In genomic region chr15:83634076-83634475, GRCm38 (mm10) we compare ENCODE assay signal across 14 mouse cellular contexts. TPM values are rescaled to one million over a fixed set of nuclear protein-coding genes. Genes with fewer than 3 reads are reported as not detected.
DNase-seq lines count a peak whose midpoint lies in the region; ATAC-seq and TF ChIP-seq lines count a peak whose summit lies in the region.
"Had no signal": no experiment of that assay in that cellular context is flagged by ENCODE, and none has a peak within 500 bp of the region (broad histone marks: within the 10 kb centered on the region; RNA-seq: fewer than 3 reads in every experiment).

No protein-coding gene starts in this region.

- no peaks in the 10 kb centered on the region for H3K4me1 ChIP-seq in kidney, adult 2 months (ENCODE audit: control insufficient read depth, insufficient read depth, low read length)
- H3K4me1 ChIP-seq in kidney, embryonic 15.5 days, result peaks cover 5% of the 10 kb centered on the region; the same call in 1 of the 2 replicates
- no peaks in the 10 kb centered on the region; the same call in 1 of the 2 replicates for H3K4me1 ChIP-seq in testis, adult 2 months (ENCODE audit: control insufficient read depth, insufficient read depth, low read length)

- H3K27ac ChIP-seq in kidney, adult 2 months (ENCODE audit: insufficient read depth, low read depth, low read length), result no peak overlapping the region
- no peak overlapping the region for H3K27ac ChIP-seq in kidney, embryonic 15.5 days
- no peak overlapping the region for H3K27ac ChIP-seq in testis, adult 2 months (ENCODE audit: control insufficient read depth, insufficient read depth, low read depth, low read length)
- H3K27ac ChIP-seq: limb, embryonic 12.5 days had no signal

- no peaks in the 10 kb centered on the region for H3K9me3 ChIP-seq in kidney, embryonic 15.5 days (replicated peaks)

- WGBS in kidney, adult 2 months, result 21% methylated on average over 1 of the region's 1 CpGs
- WGBS in kidney, embryonic 15.5 days, result 14% methylated on average over 1 of the region's 1 CpGs

- no peak overlapping the region for H3K9ac ChIP-seq in kidney, embryonic 15.5 days
- H3K9ac ChIP-seq: limb, embryonic 12.5 days had no signal

- TF ChIP-seq CTCF in kidney, adult 2 months (conservative IDR thresholded peaks at IDR 0.05; ENCODE audit: insufficient read depth, insufficient read length, low read depth, low read length), result peak; percentile 45; the same call in 1 of the 2 replicates
- TF ChIP-seq CTCF in testis, adult 2 months (IDR thresholded peaks at IDR 0.05; ENCODE audit: control insufficient read depth, insufficient read depth, insufficient replicate concordance, low read depth, low read length), result peak; percentile 25; the same call in 1 of the 2 replicates

- peak; percentile 40 to 56 for DNase-seq in cerebellum, postnatal 10 days
- no peak for DNase-seq in cerebellum, adult 9-10 months
- DNase-seq in kidney, adult 2 months, result no peak
- no peak for DNase-seq in testis, postnatal 10 days (ENCODE audit: low spot score)
- DNase-seq in cerebellum, adult 8-10 months, result no peak
- DNase-seq: B cell, adult 2 months; cerebellum, postnatal 25 days; kidney, postnatal 25 days had no signal

- ATAC-seq in kidney, embryonic 15.5 days (replicated peaks; ENCODE audit: low FRiP score), result no peak
- ATAC-seq in inflammation-experienced regulatory T-cells, adult 6 months, result no peak
- ATAC-seq: forebrain, embryonic 16.5 days had no signal

- H3K4me2 ChIP-seq in kidney, embryonic 15.5 days, result no peak overlapping the region
- H3K4me2 ChIP-seq: limb, embryonic 12.5 days; midbrain, embryonic 11.5 days had no signal

- no peak for TF ChIP-seq POLR2A in kidney, adult 2 months (IDR thresholded peaks at IDR 0.05; ENCODE audit: low read depth, low read length)
- TF ChIP-seq POLR2A in testis, adult 2 months (IDR thresholded peaks at IDR 0.05; ENCODE audit: control insufficient read depth, low read depth, low read length), result no peak

- no peaks in the 10 kb centered on the region for H3K36me3 ChIP-seq in kidney, adult 2 months (ENCODE audit: control insufficient read depth, insufficient read depth, low read length)
- peaks cover 5% of the 10 kb centered on the region; the same call in 1 of the 2 replicates for H3K36me3 ChIP-seq in kidney, embryonic 15.5 days
- no peaks in the 10 kb centered on the region for H3K36me3 ChIP-seq in testis, adult 2 months (ENCODE audit: control insufficient read depth, insufficient read depth, low read length)

- no peak overlapping the region for H3K4me3 ChIP-seq in kidney, adult 2 months (ENCODE audit: insufficient read depth, low read depth, low read length)
- H3K4me3 ChIP-seq in kidney, embryonic 15.5 days (replicated peaks), result no peak overlapping the region
- H3K4me3 ChIP-seq in testis, adult 2 months (ENCODE audit: control insufficient read depth, low read depth, low read length), result no peak overlapping the region
- H3K4me3 ChIP-seq: limb, embryonic 12.5 days had no signal

- H3K27me3 ChIP-seq in kidney, adult 2 months (replicated peaks; ENCODE audit: control insufficient read depth, insufficient read depth, low read length), result no peaks in the 10 kb centered on the region
- H3K27me3 ChIP-seq in kidney, embryonic 15.5 days, result no peaks in the 10 kb centered on the region
- H3K27me3 ChIP-seq in testis, adult 2 months (ENCODE audit: control insufficient read depth, insufficient read depth, low read length), result no peaks in the 10 kb centered on the region
- H3K27me3 ChIP-seq: limb, embryonic 12.5 days had no signal

RNA-seq across cellular contexts. Expression of gene Ttll12, which starts 39.1 kb away (rescaled TPM):
- polyA plus RNA-seq in kidney, adult 2 months (2012; rRNA removed), result 18.0 and 20.5 TPM in 2 replicates
- 35.2 and 38.6 TPM in 2 replicates for polyA plus RNA-seq in kidney, embryonic 15.5 days (2015; fragmentation: Nextera tagmentation; extraction: Ambion mirVana)
- polyA plus RNA-seq in testis, adult 2 months (2012; rRNA removed), result 8.2 and 10.5 TPM in 2 replicates
- polyA plus RNA-seq in inflammation-experienced regulatory T-cells, adult 6 months (2017; shearing (Covaris generic)), result 10 to 100 TPM; 11.0 to 17.4 (median 13.2) TPM

Comparison
In these comparisons a context has a peak if more than half of its experiments do, and no peak if none do; other contexts are left out.
1. DNase-seq: peak in cerebellum, postnatal 10 days (2 of 2); none in cerebellum, adult 9-10 months (single experiment), kidney, adult 2 months (single experiment), testis, postnatal 10 days (single experiment) and cerebellum, adult 8-10 months (single experiment).